Mouse (Mus musculus) frontal cortex, adult 2 months (tissue): ENCODE results near the gene Gm10719. TPM values are rescaled to one million over a fixed set of nuclear protein-coding genes. Genes with fewer than 3 reads are reported as not detected.
"Not testable (repeated sequence)": the region's sequence is repeated elsewhere in the genome, so short reads cannot be mapped to it uniquely, and the experiment has no call there.

Source experiments
- DNase-seq, 2 experiments: peaks; one replicate each; pipeline ENCODE4 v3.0.0; 2022; ENCODE audit warnings: low spot score in 1 of 2; ENCODE audit errors: extremely low spot score in 1 of 2
- polyA plus RNA-seq: library from polyadenylated mRNA; depleted of rRNA; stranded (reverse); fragments of >200 nt; gene quantifications from 2 replicates; pipeline ENCODE4 v1.2.3, GENCODE M21; 2012; rRNA removed

Gm10719 gene
- not detected in 2 replicates for polyA plus RNA-seq

- not testable (repeated sequence) for DNase-seq
These were observed at the start of gene Gm10719 for GRCm38 (mm10) chr9:3017108-3017507. Gene Gm10719 (plus strand): TSS chr9:3017408.

GRCm38 (mm10) chr9:3000445-3000972 lies 16.7 kb upstream of the Gm10719 start, which contains the start of gene Gm10722:
Gene Gm10722 (plus strand): TSS chr9:3000922.
- DNase-seq: not testable (repeated sequence)

GRCm38 (mm10) chr9:3001006-3001405 lies 16.2 kb upstream of the Gm10719 start:
- peak in 1 of 2 experiments; percentile 10 for DNase-seq

GRCm38 (mm10) chr9:3001948-3002659 lies 15.1 kb upstream of the Gm10719 start:
- DNase-seq: peak; percentile 100

GRCm38 (mm10) chr9:3002794-3003396 lies 14.3 kb upstream of the Gm10719 start, which contains the start of gene Gm11168:
Gene Gm11168 (plus strand): TSS chr9:3003346.
- DNase-seq: not testable (repeated sequence)

GRCm38 (mm10) chr9:3006179-3006578 lies 11.0 kb upstream of the Gm10719 start:
- not testable (repeated sequence) for DNase-seq

GRCm38 (mm10) chr9:3006636-3007035 lies 10.6 kb upstream of the Gm10719 start:
- DNase-seq: peak; percentile 95 to 100

GRCm38 (mm10) chr9:3007272-3007671 lies 9.9 kb upstream of the Gm10719 start:
- DNase-seq: not testable (repeated sequence)

- DNase-seq: not testable (repeated sequence)
These were observed 7.9 kb upstream of the Gm10719 start for GRCm38 (mm10) chr9:3009331-3009730.

- DNase-seq: not testable (repeated sequence)
These were observed 5.1 kb upstream of the Gm10719 start for GRCm38 (mm10) chr9:3012054-3012621.

- not testable (repeated sequence) for DNase-seq
These were observed 4.4 kb upstream of the Gm10719 start, which contains the start of gene Gm10721 for GRCm38 (mm10) chr9:3012733-3013279. Gene Gm10721 (plus strand): TSS chr9:3013140.

- DNase-seq: not testable (repeated sequence)
These were observed 1.9 kb upstream of the Gm10719 start, which contains the start of gene Gm10720 for GRCm38 (mm10) chr9:3015354-3015753. Gene Gm10720 (plus strand): TSS chr9:3015654.

- DNase-seq: not testable (repeated sequence)
These were observed 1.3 kb upstream of the Gm10719 start for GRCm38 (mm10) chr9:3015896-3016295.

GRCm38 (mm10) chr9:3018944-3019343 lies 1.7 kb downstream of the Gm10719 start:
- not testable (repeated sequence) for DNase-seq

GRCm38 (mm10) chr9:3019835-3020727 lies 2.9 kb downstream of the Gm10719 start:
- DNase-seq: peak; percentile 60 to 80

- DNase-seq: peak; percentile 84 to 86
These were observed 5.3 kb downstream of the Gm10719 start for GRCm38 (mm10) chr9:3022316-3023008.

GRCm38 (mm10) chr9:3023312-3023984 lies 6.2 kb downstream of the Gm10719 start, which contains the start of gene Gm10718:
Gene Gm10718 (plus strand): TSS chr9:3023547.
- DNase-seq: peak; percentile 34 to 46

- peak; percentile 97 to 100 for DNase-seq
These were observed 6.9 kb downstream of the Gm10719 start for GRCm38 (mm10) chr9:3023985-3024648.
